Mouse (Mus musculus) ES-Bruce4 (cell line): ENCODE data around the gene Nusap1. TPM values are rescaled to one million over a fixed set of nuclear protein-coding genes. Genes with fewer than 3 reads are reported as not detected.
"Not testable (repeated sequence)": the region's sequence is repeated elsewhere in the genome, so short reads cannot be mapped to it uniquely, and the experiment has no call there.

Source experiments
- H3K27ac ChIP-seq: 2 replicates; pipeline ENCODE4 v1.5.1; 2012; ENCODE audit warnings: low read length, inconsistent platforms; ENCODE audit not compliant: insufficient read depth
- H3K27me3 ChIP-seq: 2 replicates; pipeline ENCODE4 v1.6.1; 2012; ENCODE audit warnings: mild to moderate bottlenecking, low read length, inconsistent platforms; ENCODE audit not compliant: control insufficient read depth, poor library complexity, insufficient read depth, severe bottlenecking
- H3K36me3 ChIP-seq: 2 replicates; pipeline ENCODE4 v1.6.1; 2012; ENCODE audit warnings: inconsistent platforms, mild to moderate bottlenecking, low read length, moderate library complexity; ENCODE audit not compliant: control insufficient read depth, poor library complexity, insufficient read depth, severe bottlenecking
- H3K4me1 ChIP-seq: one replicate; pipeline ENCODE4 v1.8.1; 2011; ENCODE audit warnings: low read length; ENCODE audit not compliant: control insufficient read depth, insufficient read depth
- H3K4me3 ChIP-seq: 2 replicates; pipeline ENCODE4 v1.5.1; 2011; ENCODE audit warnings: low read depth, mild to moderate bottlenecking, low read length
- H3K9ac ChIP-seq: 2 replicates; pipeline ENCODE4 v1.6.1; 2012; ENCODE audit warnings: low read depth, mild to moderate bottlenecking, inconsistent platforms; ENCODE audit not compliant: poor library complexity, severe bottlenecking
- H3K9me3 ChIP-seq: replicated peaks from 2 replicates; pipeline ENCODE4 v1.6.1; 2012; ENCODE audit warnings: mild to moderate bottlenecking, low read length, inconsistent platforms; ENCODE audit not compliant: control insufficient read depth, poor library complexity, insufficient read depth, severe bottlenecking
- CTCF ChIP-seq: IDR thresholded peaks from one replicate; pipeline ENCODE4 v1.8.1; 2011; ENCODE audit warnings: low read depth, low read length
- EP300 ChIP-seq: IDR thresholded peaks from 2 replicates; pipeline ENCODE4 v1.6.1; 2011; ENCODE audit warnings: low read depth, low read length; ENCODE audit not compliant: insufficient read depth
- POLR2A ChIP-seq: IDR thresholded peaks from one replicate; pipeline ENCODE4 v1.8.1; 2011; ENCODE audit warnings: low read length; ENCODE audit not compliant: insufficient read depth
- polyA plus RNA-seq: library from polyadenylated mRNA; stranded (reverse); fragments of >200 nt; gene quantifications from 2 replicates; pipeline ENCODE4 v1.2.4, GENCODE M21; 2011; ENCODE audit warnings: low read depth; ENCODE audit not compliant: missing spikeins, insufficient read depth, insufficient read length

The Nusap1 gene
- polyA plus RNA-seq, 1 experiment, result 189 TPM

GRCm38 (mm10) chr2:119591247-119591646 lies 26.9 kb upstream of the Nusap1 start:
- no peak overlapping the region for H3K4me3 ChIP-seq
- H3K4me1 ChIP-seq, result no peaks in the 10 kb centered on the region
- TF ChIP-seq POLR2A, result no peak
- no peak for TF ChIP-seq EP300
- no peak for TF ChIP-seq CTCF
- H3K27ac ChIP-seq, result no peak overlapping the region
- H3K9me3 ChIP-seq, result no peaks in the 10 kb centered on the region
- H3K9ac ChIP-seq, result no peak overlapping the region
- H3K36me3 ChIP-seq, result peaks cover 2% of the 10 kb centered on the region
- no peaks in the 10 kb centered on the region for H3K27me3 ChIP-seq

GRCm38 (mm10) chr2:119593765-119594112 lies 24.4 kb upstream of the Nusap1 start:
- Histone ChIP-seq H3K4me3 (no peak overlapping the region), H3K27me3 (no peaks in the 10 kb centered on the region), H3K4me1 (no peaks in the 10 kb centered on the region), H3K27ac (peak overlapping the region; percentile 92), H3K9me3 (no peaks in the 10 kb centered on the region), H3K36me3 (peaks cover 20% of the 10 kb centered on the region), H3K9ac (peak overlapping the region; percentile 45; the same call in 1 of the 2 replicates)
- TF ChIP-seq CTCF, result no peak
- TF ChIP-seq EP300, result no peak
- no peak for TF ChIP-seq POLR2A

GRCm38 (mm10) chr2:119594113-119594981 lies 23.8 kb upstream of the Nusap1 start:
- H3K9me3 ChIP-seq, result no peaks in the 10 kb centered on the region
- peak overlapping the region; percentile 99 for H3K4me3 ChIP-seq
- H3K36me3 ChIP-seq, result peaks cover 24% of the 10 kb centered on the region
- no peaks in the 10 kb centered on the region for H3K4me1 ChIP-seq
- H3K9ac ChIP-seq, result peak overlapping the region; percentile 93
- H3K27ac ChIP-seq, result peak overlapping the region; percentile 30; the same call in 1 of the 2 replicates
- TF ChIP-seq EP300 (no peak), CTCF (no peak), POLR2A (no peak)
- no peaks in the 10 kb centered on the region for H3K27me3 ChIP-seq

- Histone ChIP-seq H3K27ac (no peak overlapping the region), H3K4me1 (no peaks in the 10 kb centered on the region), H3K27me3 (no peaks in the 10 kb centered on the region), H3K9ac (peak overlapping the region; percentile 93), H3K4me3 (no peak overlapping the region), H3K9me3 (no peaks in the 10 kb centered on the region), H3K36me3 (peaks cover 32% of the 10 kb centered on the region)
- TF ChIP-seq POLR2A (no peak), EP300 (no peak), CTCF (no peak)
Measured at GRCm38 (mm10) chr2:119595308-119595707, 22.8 kb upstream of the Nusap1 start.

GRCm38 (mm10) chr2:119596781-119597330 lies 21.2 kb upstream of the Nusap1 start:
- H3K27ac ChIP-seq, result no peak overlapping the region
- H3K4me3 ChIP-seq, result no peak overlapping the region
- H3K4me1 ChIP-seq, result no peaks in the 10 kb centered on the region
- H3K9me3 ChIP-seq, result no peaks in the 10 kb centered on the region
- peaks cover 38% of the 10 kb centered on the region for H3K36me3 ChIP-seq
- no peaks in the 10 kb centered on the region for H3K27me3 ChIP-seq
- no peak overlapping the region for H3K9ac ChIP-seq
- TF ChIP-seq EP300 (no peak), CTCF (no peak), POLR2A (no peak)

GRCm38 (mm10) chr2:119601027-119601426 lies 17.1 kb upstream of the Nusap1 start:
- H3K9me3 ChIP-seq, result no peaks in the 10 kb centered on the region
- H3K4me1 ChIP-seq, result no peaks in the 10 kb centered on the region
- no peaks in the 10 kb centered on the region for H3K27me3 ChIP-seq
- no peak overlapping the region for H3K9ac ChIP-seq
- peaks cover 49% of the 10 kb centered on the region for H3K36me3 ChIP-seq
- TF ChIP-seq POLR2A (no peak), CTCF (no peak), EP300 (no peak)
- no peak overlapping the region for H3K4me3 ChIP-seq
- H3K27ac ChIP-seq, result no peak overlapping the region

GRCm38 (mm10) chr2:119601575-119601974 lies 16.5 kb upstream of the Nusap1 start:
- peaks cover 44% of the 10 kb centered on the region for H3K36me3 ChIP-seq
- H3K27me3 ChIP-seq, H3K27ac ChIP-seq, H3K9me3 ChIP-seq, H3K9ac ChIP-seq, H3K4me1 ChIP-seq, H3K4me3 ChIP-seq: not testable (repeated sequence)
